Mouse (Mus musculus) frontal cortex, postnatal 36 days (tissue): ENCODE results near the gene Lmtk3.

Experiments
- DNase-seq, 2 experiments: peaks; one replicate each; pipeline ENCODE4 v3.0.0; 2022; ENCODE audit warnings: low spot score in 2 of 2

Lmtk3 gene

GRCm38 (mm10) chr7:45783511-45784091 is at the start of gene Lmtk3:
Gene Lmtk3, plus strand, starts transcription at chr7:45783738.
- DNase-seq: peak; percentile 83 to 86

GRCm38 (mm10) chr7:45739162-45739763 is 44.3 kb upstream of the Lmtk3 start:
- DNase-seq: peak; percentile 75 to 86

GRCm38 (mm10) chr7:45739820-45740219 is 43.7 kb upstream of the Lmtk3 start:
- DNase-seq: no peak

- DNase-seq: peak in 1 of 2 experiments; percentile 31
Observed at GRCm38 (mm10) chr7:45741308-45741707, 42.2 kb upstream of the Lmtk3 start.

- DNase-seq: peak; percentile 37 to 40
Observed at GRCm38 (mm10) chr7:45741777-45742176, 41.8 kb upstream of the Lmtk3 start.

GRCm38 (mm10) chr7:45742338-45742737 is 41.2 kb upstream of the Lmtk3 start:
- peak; percentile 79 to 88 for DNase-seq

GRCm38 (mm10) chr7:45744387-45744786 is 39.2 kb upstream of the Lmtk3 start:
- peak; percentile 57 to 85 for DNase-seq

- no peak for DNase-seq
Observed at GRCm38 (mm10) chr7:45746518-45746917, 37.0 kb upstream of the Lmtk3 start.

- no peak for DNase-seq
Observed at GRCm38 (mm10) chr7:45747450-45747849, 36.1 kb upstream of the Lmtk3 start.

- no peak for DNase-seq
Observed at GRCm38 (mm10) chr7:45748110-45748509, 35.4 kb upstream of the Lmtk3 start.

- DNase-seq: no peak
Observed at GRCm38 (mm10) chr7:45749401-45749800, 34.1 kb upstream of the Lmtk3 start.

GRCm38 (mm10) chr7:45750162-45750561 is 33.4 kb upstream of the Lmtk3 start:
- no peak for DNase-seq

GRCm38 (mm10) chr7:45755703-45756102 is 27.8 kb upstream of the Lmtk3 start:
- DNase-seq: no peak

- no peak for DNase-seq
Observed at GRCm38 (mm10) chr7:45759400-45759799, 24.1 kb upstream of the Lmtk3 start.

GRCm38 (mm10) chr7:45760151-45760550 is 23.4 kb upstream of the Lmtk3 start:
- no peak for DNase-seq

GRCm38 (mm10) chr7:45765995-45766394 is 17.5 kb upstream of the Lmtk3 start:
- no peak for DNase-seq

- no peak for DNase-seq
Observed at GRCm38 (mm10) chr7:45766764-45767163, 16.8 kb upstream of the Lmtk3 start.

GRCm38 (mm10) chr7:45767500-45767899 is 16.0 kb upstream of the Lmtk3 start:
- no peak for DNase-seq

GRCm38 (mm10) chr7:45770427-45771082 is 13.0 kb upstream of the Lmtk3 start:
- no peak for DNase-seq

- no peak for DNase-seq
Observed at GRCm38 (mm10) chr7:45771101-45771500, 12.4 kb upstream of the Lmtk3 start.

GRCm38 (mm10) chr7:45775237-45775636 is 8.3 kb upstream of the Lmtk3 start:
- no peak for DNase-seq

- DNase-seq: no peak
Observed at GRCm38 (mm10) chr7:45779081-45779641, 4.4 kb upstream of the Lmtk3 start.

GRCm38 (mm10) chr7:45782271-45782670 is 1.3 kb upstream of the Lmtk3 start:
- no peak for DNase-seq
